Mouse (Mus musculus) limb, embryonic 11.5 days (tissue): ENCODE data around the gene Mfrp. TPM values are rescaled to one million over a fixed set of nuclear protein-coding genes. Genes with fewer than 3 reads are reported as not detected.

ENCODE experiments used
- ATAC-seq: fragments of 200-750 bp; cut with Nextera tagmentation; 2 replicates; pipeline ENCODE4 v1.8.0; 2017; ENCODE audit warnings: low read depth; ENCODE audit not compliant: insufficient number of reproducible peaks, low FRiP score, low TSS enrichment
- DNase-seq: peaks from one replicate; pipeline ENCODE4 v3.0.0-alpha.2; 2015; ENCODE audit warnings: low spot score
- H3K27ac ChIP-seq: fragments of 300-500 bp; sonication (generic); replicated peaks from 2 replicates; pipeline ENCODE4 v1.5.1; 2014; ENCODE audit warnings: low read depth, mild to moderate bottlenecking, low read length
- H3K27me3 ChIP-seq: fragments of 300-500 bp; sonication (generic); 2 replicates; pipeline ENCODE4 v1.6.1; 2014; ENCODE audit warnings: mild to moderate bottlenecking, low read length, mixed read lengths; ENCODE audit not compliant: control insufficient read depth, insufficient read depth
- H3K36me3 ChIP-seq: fragments of 300-500 bp; sonication (generic); 2 replicates; pipeline ENCODE4 v1.6.1; 2014; ENCODE audit warnings: mild to moderate bottlenecking, low read length, moderate library complexity, mixed read lengths; ENCODE audit not compliant: control insufficient read depth, insufficient read depth
- H3K4me1 ChIP-seq: fragments of 300-500 bp; sonication (generic); 2 replicates; pipeline ENCODE4 v1.6.1; 2014; ENCODE audit warnings: low read length, mixed read lengths; ENCODE audit not compliant: control insufficient read depth, insufficient read depth
- H3K4me2 ChIP-seq: fragments of 300-500 bp; sonication (generic); 2 replicates; pipeline ENCODE4 v1.6.1; 2014; ENCODE audit warnings: low read depth, mild to moderate bottlenecking, moderate library complexity; ENCODE audit not compliant: severe bottlenecking
- H3K4me3 ChIP-seq: fragments of 300-500 bp; sonication (generic); 2 replicates; pipeline ENCODE4 v1.5.1; 2014; ENCODE audit warnings: low read depth, low read length
- H3K9ac ChIP-seq: fragments of 300-500 bp; sonication (generic); 2 replicates; pipeline ENCODE4 v1.6.1; 2014; ENCODE audit warnings: mild to moderate bottlenecking, low read length
- H3K9me3 ChIP-seq: fragments of 300-500 bp; sonication (generic); 2 replicates; pipeline ENCODE4 v1.6.1; 2016; ENCODE audit warnings: low read length; ENCODE audit not compliant: control insufficient read depth
- WGBS: fragments of 180-500 bp; shearing (Covaris S2); extraction: QIAGEN DNeasy Blood & Tissue Kit; methylation state at CpG from one replicate; pipeline ENCODE4 v1.1.7; 2014; 5-methylcytosine and 5-hydroxymethylcytosine counted together
- polyA plus RNA-seq: library from polyadenylated mRNA; unstranded; fragments of >200 nt; fragmentation: Nextera tagmentation; extraction: Ambion mirVana; gene quantifications from 2 replicates; pipeline ENCODE4 v1.2.1, GENCODE M21; 2014

Gene Mfrp
- polyA plus RNA-seq, 1 experiment from 2014 or later: 0.13 TPM

DNA sequence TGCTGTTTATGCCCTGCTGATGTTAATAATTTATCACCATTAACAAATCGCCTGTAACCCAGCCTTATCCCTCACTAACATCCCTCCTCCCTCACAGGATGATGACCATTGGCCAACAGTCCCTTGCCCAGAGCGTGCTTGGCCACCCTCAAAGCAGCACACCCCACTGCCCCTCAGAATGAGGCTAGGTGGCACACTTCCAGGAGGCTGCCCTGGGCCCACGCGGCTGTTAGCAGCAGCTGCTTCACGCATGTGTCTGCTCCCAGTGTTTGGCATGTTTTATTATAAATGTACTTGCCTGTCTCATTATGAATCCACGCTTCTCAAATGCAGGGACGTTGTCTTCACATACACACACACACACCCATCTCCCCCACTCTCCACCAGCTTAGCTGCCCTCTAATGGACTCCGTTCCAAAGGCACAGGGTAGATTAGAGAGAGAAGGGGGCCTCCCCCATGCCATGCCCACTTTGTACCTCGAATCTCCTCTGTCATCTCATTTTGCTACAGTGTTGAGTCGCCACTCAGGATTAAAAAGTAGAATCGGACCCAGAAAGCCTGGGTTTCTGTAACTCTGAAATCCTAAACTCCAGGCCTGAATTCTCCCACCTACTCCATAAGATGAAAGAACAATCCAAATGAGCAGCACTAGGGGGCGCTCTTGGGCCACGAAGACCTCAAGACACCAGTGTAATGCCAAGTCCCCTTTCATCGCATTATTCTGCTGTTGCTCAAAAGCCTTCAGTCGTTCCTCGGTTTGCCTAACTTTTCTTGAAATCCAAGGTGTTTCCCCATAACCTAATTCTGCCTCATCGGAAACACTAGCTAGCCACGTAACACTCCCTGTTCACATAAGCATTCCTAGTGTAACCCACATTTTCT, 24.3 kb downstream of the Mfrp start:
- H3K9me3 ChIP-seq: no peaks in the 10 kb centered on the region
- no peak overlapping the region for H3K9ac ChIP-seq
- no peaks in the 10 kb centered on the region for H3K36me3 ChIP-seq
- peaks cover 19% of the 10 kb centered on the region for H3K4me1 ChIP-seq
- H3K4me3 ChIP-seq: no peak overlapping the region
- no peak overlapping the region for H3K27ac ChIP-seq
- no peaks in the 10 kb centered on the region for H3K27me3 ChIP-seq
- DNase-seq: peak; percentile 93
- no peak for ATAC-seq
- 34% methylated on average over 18 of the region's 18 CpGs for WGBS
- H3K4me2 ChIP-seq: peak overlapping the region; percentile 25; the same call in 1 of the 2 replicates

DNA sequence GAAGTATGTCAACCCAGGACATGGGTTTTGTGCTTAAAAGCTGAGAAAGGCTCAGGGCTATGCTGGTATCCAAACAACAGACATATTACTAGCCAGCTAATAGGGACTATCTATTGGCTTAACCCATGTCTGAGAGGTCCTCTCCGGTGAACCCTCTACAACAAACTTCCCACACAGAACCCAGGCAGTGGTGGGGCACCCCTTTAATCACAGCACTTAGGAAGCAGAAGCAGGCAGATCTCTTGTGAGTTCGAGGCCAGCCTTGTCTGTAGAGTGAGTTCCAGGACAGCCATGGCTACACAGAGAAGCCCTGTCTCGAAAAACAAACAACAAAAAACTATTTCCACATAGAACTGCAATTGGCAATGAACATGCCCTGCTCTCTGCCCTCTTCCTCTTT, 25.2 kb downstream of the Mfrp start:
- ATAC-seq (no peak), DNase-seq (no peak)
- Histone ChIP-seq H3K4me1 (peaks cover 24% of the 10 kb centered on the region), H3K9ac (no peak overlapping the region), H3K9me3 (no peaks in the 10 kb centered on the region), H3K27ac (no peak overlapping the region), H3K27me3 (peaks cover 7% of the 10 kb centered on the region), H3K36me3 (no peaks in the 10 kb centered on the region), H3K4me2 (0 out of 2 replicates have a peak overlapping the region, but pooled peaks have one; percentile 25), H3K4me3 (no peak overlapping the region)
- WGBS: 86% methylated on average over 3 of the region's 3 CpGs

DNA sequence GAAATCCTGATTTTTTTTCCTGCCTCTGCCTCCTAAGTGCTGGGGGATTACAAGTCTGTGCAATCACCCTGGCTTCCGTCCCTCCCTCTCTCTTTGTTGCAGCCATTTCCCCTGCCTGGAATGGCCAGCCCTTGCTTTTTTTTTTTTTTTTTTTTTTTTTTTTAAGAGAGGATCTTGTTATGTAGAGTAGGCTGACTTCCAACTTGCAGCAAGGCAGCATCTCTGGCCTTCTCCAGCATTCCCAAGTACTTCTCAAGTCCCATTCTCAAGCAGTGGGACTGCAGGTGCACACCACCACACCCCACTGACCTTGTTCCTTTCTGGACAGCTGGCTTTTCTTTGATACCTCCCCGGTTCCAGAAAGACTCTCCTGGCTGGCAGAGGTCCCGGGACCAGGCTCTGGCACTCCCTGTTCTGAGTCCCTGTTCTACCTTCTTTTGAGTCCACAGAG, 25.8 kb downstream of the Mfrp start:
- Histone ChIP-seq H3K9ac (no peak overlapping the region), H3K27me3 (peaks cover 10% of the 10 kb centered on the region), H3K4me3 (no peak overlapping the region), H3K4me1 (peaks cover 24% of the 10 kb centered on the region), H3K9me3 (no peaks in the 10 kb centered on the region), H3K4me2 (no peak overlapping the region), H3K36me3 (no peaks in the 10 kb centered on the region), H3K27ac (no peak overlapping the region)
- DNase-seq (no peak), ATAC-seq (no peak)
- WGBS: 63% methylated on average over 3 of the region's 3 CpGs

DNA sequence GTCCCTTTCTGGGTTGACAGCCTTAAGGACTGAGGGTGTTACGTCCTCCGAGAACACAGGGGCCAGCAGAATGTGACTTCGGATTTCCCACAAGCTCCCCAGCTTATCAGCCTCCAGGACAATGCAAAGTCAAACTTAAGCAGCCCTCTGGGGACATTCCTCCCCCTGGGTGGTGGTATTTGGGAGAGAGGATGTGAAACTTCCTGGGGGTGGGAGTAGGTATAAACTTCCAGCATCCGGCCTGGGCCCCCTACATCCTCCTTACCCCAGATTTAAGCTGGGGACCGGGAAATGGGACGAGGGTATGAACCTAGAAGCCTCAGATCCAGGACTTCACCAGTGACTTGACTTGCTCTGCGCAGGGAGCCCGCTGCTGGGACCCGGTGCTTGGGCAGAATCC, 28.1 kb downstream of the Mfrp start:
- WGBS: 7% methylated on average over 9 of the region's 9 CpGs
- Histone ChIP-seq H3K27me3 (peaks cover 33% of the 10 kb centered on the region), H3K36me3 (no peaks in the 10 kb centered on the region), H3K9ac (peak overlapping the region; percentile 45; the same call in 1 of the 2 replicates), H3K4me1 (peaks cover 30% of the 10 kb centered on the region), H3K4me2 (peak overlapping the region; percentile 73), H3K9me3 (no peaks in the 10 kb centered on the region), H3K27ac (peak overlapping the region; percentile 68; the same call in 1 of the 2 replicates), H3K4me3 (peak overlapping the region; percentile 31)
- ATAC-seq: 0 out of 2 replicates have a peak, but pooled peaks have one; percentile 1
- DNase-seq: no peak

DNA sequence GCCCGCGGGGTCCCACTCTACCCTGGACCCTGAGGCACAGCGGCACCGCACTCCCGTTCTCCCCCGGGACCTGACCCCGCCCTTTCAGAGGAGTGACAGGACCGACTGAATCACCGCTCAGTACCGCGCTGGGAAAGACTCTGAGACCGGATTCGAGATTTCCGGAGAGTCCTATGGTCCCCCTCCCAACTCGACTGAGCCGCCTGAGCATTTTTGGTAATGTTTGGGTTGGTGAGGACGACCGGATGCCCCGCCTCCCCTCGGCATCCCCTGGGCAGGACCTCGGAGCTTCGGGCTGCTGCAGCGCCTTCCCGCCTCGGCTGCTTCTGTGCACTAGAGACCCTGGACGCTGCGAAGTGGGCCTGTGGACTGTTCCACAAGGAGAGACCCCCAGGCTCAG, 28.5 kb downstream of the Mfrp start:
- Histone ChIP-seq H3K27ac (peak overlapping the region; percentile 68; the same call in 1 of the 2 replicates), H3K27me3 (peaks cover 35% of the 10 kb centered on the region), H3K4me3 (peak overlapping the region; percentile 31), H3K4me2 (peak overlapping the region; percentile 73), H3K9ac (peak overlapping the region; percentile 45; the same call in 1 of the 2 replicates), H3K36me3 (no peaks in the 10 kb centered on the region), H3K9me3 (no peaks in the 10 kb centered on the region), H3K4me1 (peaks cover 33% of the 10 kb centered on the region)
- WGBS: under 1% methylated on average over 27 of the region's 27 CpGs
- DNase-seq (peak; percentile 76), ATAC-seq (peak; percentile 32; the same call in 1 of the 2 replicates)

DNA sequence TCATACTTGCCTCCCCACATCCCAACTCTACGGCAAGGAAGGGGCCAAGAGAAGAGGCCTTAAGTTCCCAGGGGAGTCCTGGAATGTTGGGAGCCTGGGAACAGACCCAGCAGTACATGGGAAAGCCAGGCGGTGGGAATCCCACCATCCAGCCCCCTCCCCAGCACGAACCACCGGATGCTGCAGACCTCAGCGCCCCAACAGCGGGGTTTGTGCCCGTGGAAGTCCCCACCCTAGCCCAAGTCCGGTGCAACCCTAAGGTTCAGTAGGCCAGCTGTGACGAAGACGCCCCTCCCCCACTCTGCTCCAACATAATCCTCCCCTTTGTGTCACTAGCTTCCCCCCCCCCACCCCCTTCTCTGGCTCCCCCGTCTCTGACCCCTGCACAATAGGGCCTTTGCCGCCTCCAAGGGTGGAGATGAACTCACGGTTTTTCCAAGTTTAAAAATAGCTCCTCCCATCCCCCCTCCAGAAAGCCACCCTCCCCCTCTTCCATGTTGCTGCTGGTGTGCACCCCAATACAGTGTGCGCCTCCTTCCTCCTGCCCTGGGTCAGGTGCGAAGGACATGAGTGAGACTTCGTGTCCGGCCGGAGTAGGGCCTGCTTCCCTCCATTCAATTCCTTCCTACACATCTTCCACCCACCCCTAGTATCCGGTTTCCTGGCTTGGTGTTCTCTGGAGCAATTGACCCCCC, 29.2 kb downstream of the Mfrp start:
- Histone ChIP-seq H3K4me2 (peak overlapping the region; percentile 73), H3K27ac (peak overlapping the region; percentile 68; the same call in 1 of the 2 replicates), H3K4me3 (no peak overlapping the region), H3K36me3 (no peaks in the 10 kb centered on the region), H3K4me1 (peaks cover 33% of the 10 kb centered on the region), H3K27me3 (peaks cover 40% of the 10 kb centered on the region), H3K9ac (peak overlapping the region; percentile 43; the same call in 1 of the 2 replicates), H3K9me3 (no peaks in the 10 kb centered on the region)
- DNase-seq (peak; percentile 52), ATAC-seq (peak; percentile 31; the same call in 1 of the 2 replicates)
- 21% methylated on average over 19 of the region's 19 CpGs for WGBS

DNA sequence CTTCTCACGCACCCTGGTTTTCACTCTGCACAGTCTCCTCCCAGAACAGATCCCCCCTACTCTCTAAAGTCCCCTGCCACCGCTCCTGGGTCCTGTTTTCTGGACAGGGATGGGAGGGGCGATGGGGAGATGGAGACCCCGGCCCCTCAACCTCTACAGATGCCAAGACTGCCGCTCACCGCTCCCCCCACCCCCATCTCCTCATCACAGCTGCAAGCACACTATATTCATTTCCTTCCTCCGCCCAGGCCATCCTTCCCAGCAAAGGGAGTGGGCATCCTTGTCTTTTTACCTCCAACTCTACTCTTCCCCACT, 29.7 kb downstream of the Mfrp start:
- H3K4me2 ChIP-seq: no peak overlapping the region

DNA sequence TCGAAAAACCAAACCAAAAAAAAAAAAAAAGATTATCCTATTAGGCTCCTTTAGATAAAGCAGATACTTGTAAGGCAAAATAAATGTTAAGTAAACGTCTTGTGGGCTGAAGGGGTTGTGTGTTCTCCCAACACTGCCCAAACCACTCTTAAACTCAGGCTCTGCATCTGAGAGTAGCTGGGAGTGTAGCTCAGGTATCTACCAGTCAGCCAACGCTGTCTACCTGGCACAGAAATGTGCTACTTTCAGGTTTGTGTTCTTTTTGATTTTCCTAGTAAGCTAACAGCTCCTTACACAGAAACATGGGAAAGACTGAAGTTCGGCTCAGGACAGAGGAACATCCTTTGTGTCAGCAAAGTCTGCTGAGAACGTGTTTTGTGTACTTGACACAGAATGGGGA, 30.7 kb downstream of the Mfrp start:
- Histone ChIP-seq H3K4me2 (no peak overlapping the region), H3K27ac (no peak overlapping the region), H3K4me3 (no peak overlapping the region), H3K36me3 (no peaks in the 10 kb centered on the region), H3K9ac (no peak overlapping the region), H3K27me3 (peaks cover 44% of the 10 kb centered on the region), H3K9me3 (no peaks in the 10 kb centered on the region), H3K4me1 (peaks cover 28% of the 10 kb centered on the region)
- DNase-seq (no peak), ATAC-seq (no peak)
- 65% methylated on average over 5 of the region's 5 CpGs for WGBS

More for the DNA sequence above, 29.7 kb downstream of the Mfrp start:
- Histone ChIP-seq H3K36me3 (no peaks in the 10 kb centered on the region), H3K27me3 (peaks cover 44% of the 10 kb centered on the region), H3K9me3 (no peaks in the 10 kb centered on the region), H3K4me1 (peaks cover 32% of the 10 kb centered on the region), H3K27ac (no peak overlapping the region), H3K9ac (no peak overlapping the region), H3K4me3 (no peak overlapping the region)
- DNase-seq: no peak
- WGBS: 44% methylated on average over 7 of the region's 7 CpGs
- ATAC-seq: no peak
